7 mouse cellular contexts compared by ENCODE assay signal in the genomic region with DNA sequence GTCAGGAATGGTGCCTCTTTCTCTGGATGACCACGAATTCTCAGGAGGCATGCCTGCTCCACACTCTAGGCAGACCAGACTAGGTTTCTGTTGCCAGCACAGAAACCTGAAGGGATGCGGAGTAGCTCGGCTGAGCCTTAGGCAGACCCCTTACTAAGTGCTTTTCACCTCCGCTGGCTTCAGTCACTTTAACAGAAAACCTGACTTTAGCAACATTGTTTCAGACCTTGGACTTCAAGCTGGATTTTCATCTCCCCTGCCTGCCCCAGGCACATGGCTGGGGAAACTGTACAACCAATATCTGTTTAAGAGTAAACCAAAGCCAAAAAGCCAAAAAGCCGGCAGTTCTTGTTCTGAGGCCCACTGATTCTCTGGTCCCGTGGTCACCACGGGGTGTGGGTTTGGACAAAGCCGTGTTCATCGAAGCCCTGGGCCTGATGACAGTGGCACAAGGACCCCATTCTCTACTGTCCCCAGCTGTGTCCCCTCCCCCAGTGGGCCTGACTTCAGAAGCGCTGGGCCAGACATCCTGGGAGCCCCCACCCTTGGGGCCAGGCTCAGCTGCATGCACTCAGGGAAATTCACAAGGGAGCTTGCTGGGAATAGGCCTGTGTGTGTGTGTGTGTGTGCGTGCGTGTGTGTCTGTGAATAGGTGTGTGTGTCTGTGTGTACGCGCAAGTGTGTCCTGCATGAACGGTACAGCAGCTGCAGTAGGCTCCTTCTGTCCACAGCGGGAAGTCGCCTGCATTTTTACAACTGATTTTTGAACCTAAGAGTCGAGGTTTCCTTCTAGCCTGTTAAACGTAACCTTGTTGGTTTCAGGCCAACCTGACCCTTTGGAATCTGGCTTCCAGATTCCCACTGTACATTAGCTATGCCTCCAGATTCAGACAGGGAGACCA. TPM values are rescaled to one million over a fixed set of nuclear protein-coding genes. Genes with fewer than 3 reads are reported as not detected.
DNase-seq lines count a peak whose midpoint lies in the region; ATAC-seq and TF ChIP-seq lines count a peak whose summit lies in the region.

No protein-coding gene starts in this region.

- ATAC-seq in heart, embryonic 13.5 days (ENCODE audit: extremely low read depth, insufficient number of reproducible peaks, low FRiP score, low TSS enrichment): no peak
- peak; percentile 53 for ATAC-seq in kidney, postnatal 0 days (replicated peaks; ENCODE audit: low FRiP score, low read depth)

- no peak overlapping the region for H3K4me2 ChIP-seq in heart, embryonic 13.5 days
- H3K4me2 ChIP-seq in kidney, postnatal 0 days (ENCODE audit: low read length): 0 out of 2 replicates have a peak overlapping the region, but pooled peaks have one; percentile 50

- TF ChIP-seq CTCF in cerebellum, adult 2 months (IDR thresholded peaks at IDR 0.05; ENCODE audit: borderline replicate concordance, insufficient read depth, low read depth, low read length): no peak
- no peak for TF ChIP-seq CTCF in kidney, postnatal 0 days (IDR thresholded peaks at IDR 0.05; ENCODE audit: low read depth)

- H3K36me3 ChIP-seq in heart, embryonic 13.5 days: no peaks in the 10 kb centered on the region
- H3K36me3 ChIP-seq in kidney, postnatal 0 days (ENCODE audit: insufficient read depth, low read length): no peaks in the 10 kb centered on the region

- peak; percentile 38 to 68 for DNase-seq in cerebellum, adult 2 months
- peak; percentile 22 to 38 for DNase-seq in cerebellum, postnatal 36 days
- DNase-seq in kidney, postnatal 0 days (ENCODE audit: low spot score): peak; percentile 70
- peak; percentile 73 for DNase-seq in mesoderm, embryonic 11.5 days (ENCODE audit: low read depth, low spot score)
- DNase-seq in thymus, postnatal 10 days (ENCODE audit: low spot score in 2 of 2): no peak
- no peak for DNase-seq in urinary bladder, postnatal 36 days (ENCODE audit: low spot score in 2 of 2)

- TF ChIP-seq POLR2A in cerebellum, adult 2 months (IDR thresholded peaks at IDR 0.05; ENCODE audit: borderline replicate concordance, insufficient read depth, low read length): no peak

- peaks cover 5% of the 10 kb centered on the region; the same call in 1 of the 2 replicates for H3K4me1 ChIP-seq in cerebellum, adult 2 months (ENCODE audit: control insufficient read depth, insufficient read depth, low read length)
- H3K4me1 ChIP-seq in heart, embryonic 13.5 days: peaks cover 87% of the 10 kb centered on the region
- peaks cover 64% of the 10 kb centered on the region for H3K4me1 ChIP-seq in kidney, postnatal 0 days (replicated peaks; ENCODE audit: insufficient read depth, low read length)

- no peaks in the 10 kb centered on the region for H3K27me3 ChIP-seq in cerebellum, adult 2 months (ENCODE audit: control insufficient read depth, insufficient read depth, low read length)
- no peaks in the 10 kb centered on the region for H3K27me3 ChIP-seq in heart, embryonic 13.5 days (replicated peaks)
- H3K27me3 ChIP-seq in kidney, postnatal 0 days (ENCODE audit: insufficient read depth, low read length): no peaks in the 10 kb centered on the region

- H3K4me3 ChIP-seq in cerebellum, adult 2 months (replicated peaks; ENCODE audit: insufficient read depth, low read depth, low read length): no peak overlapping the region
- H3K4me3 ChIP-seq in heart, embryonic 13.5 days: no peak overlapping the region
- H3K4me3 ChIP-seq in kidney, postnatal 0 days (replicated peaks; ENCODE audit: low read depth, low read length): no peak overlapping the region

- H3K9ac ChIP-seq in heart, embryonic 13.5 days: peak overlapping the region; percentile 99
- peak overlapping the region; percentile 13; the same call in 1 of the 2 replicates for H3K9ac ChIP-seq in kidney, postnatal 0 days (ENCODE audit: low read depth, low read length)

- 77% methylated on average over 19 of the region's 19 CpGs for WGBS in cerebellum, adult 2 months
- WGBS in heart, embryonic 13.5 days: 55% methylated on average over 19 of the region's 19 CpGs
- 35% methylated on average over 19 of the region's 19 CpGs for WGBS in kidney, postnatal 0 days

- no peaks in the 10 kb centered on the region for H3K9me3 ChIP-seq in heart, embryonic 13.5 days
- no peaks in the 10 kb centered on the region for H3K9me3 ChIP-seq in kidney, postnatal 0 days (replicated peaks; ENCODE audit: low read length)

- H3K27ac ChIP-seq in cerebellum, adult 2 months (ENCODE audit: insufficient read depth, low read length): peak overlapping the region; percentile 68; the same call in 1 of the 2 replicates
- peak overlapping the region; percentile 96 for H3K27ac ChIP-seq in heart, embryonic 13.5 days (replicated peaks)
- peak overlapping the region; percentile 80 for H3K27ac ChIP-seq in kidney, postnatal 0 days

RNA-seq across cellular contexts. Expression of a gene that starts 8.9 kb away (rescaled TPM):
- polyA plus RNA-seq in cerebellum, adult 2 months (2012; rRNA removed): 17.0 and 17.6 TPM in 2 replicates
- 4.4 and 5.2 TPM in 2 replicates for polyA plus RNA-seq in heart, embryonic 13.5 days (2015; fragmentation: Nextera tagmentation; extraction: Ambion mirVana)
- 8.2 and 8.6 TPM in 2 replicates for polyA plus RNA-seq in kidney, postnatal 0 days (2015; fragmentation: Nextera tagmentation; extraction: Ambion mirVana)

Comparison
In these comparisons a context has a peak if more than half of its experiments do, and no peak if none do; other contexts are left out.
1. DNase-seq: peak in cerebellum, adult 2 months (2 of 2), cerebellum, postnatal 36 days (2 of 2), kidney, postnatal 0 days (single experiment) and mesoderm, embryonic 11.5 days (single experiment); none in thymus, postnatal 10 days (0 of 2) and urinary bladder, postnatal 36 days (0 of 2).
2. Peak in every context shown above with its lines, with median percentiles within 50 percentile points of each other: H3K27ac ChIP-seq.